Mouse (Mus musculus): ENCODE results near the gene Ppif.
A peak's percentile ranks its signal among the peaks of the same experiment; 100 is the strongest.

Ppif gene

DNA sequence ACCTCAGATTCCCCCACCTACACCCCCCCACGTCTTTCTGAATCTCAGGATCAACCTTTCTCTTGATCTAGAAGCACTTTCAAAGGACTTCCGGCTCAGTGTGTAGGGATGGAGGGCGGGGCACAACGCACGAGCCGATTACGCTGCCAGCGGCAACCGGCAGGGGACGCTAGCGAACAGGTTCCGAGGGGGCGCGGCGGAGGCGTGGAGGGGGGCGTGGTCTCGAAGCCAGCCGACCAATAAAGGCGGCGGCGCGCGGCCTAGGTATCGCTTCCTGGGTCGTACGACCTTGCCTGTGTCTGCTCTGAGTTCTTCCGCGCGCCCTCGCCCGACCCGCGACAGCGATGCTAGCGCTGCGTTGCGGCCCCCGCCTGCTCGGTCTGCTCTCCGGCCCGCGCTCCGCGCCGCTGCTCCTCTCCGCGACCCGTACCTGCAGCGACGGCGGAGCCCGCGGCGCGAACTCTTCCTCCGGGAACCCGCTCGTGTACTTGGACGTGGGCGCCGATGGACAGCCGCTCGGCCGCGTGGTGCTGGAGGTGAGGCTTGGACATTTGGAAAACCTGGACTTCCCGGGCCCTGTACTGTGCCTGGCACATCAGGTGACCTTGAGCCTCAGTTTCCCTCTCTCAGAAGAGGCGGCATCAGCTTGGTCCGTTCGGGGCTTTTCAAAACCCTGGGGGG, at the start of gene Ppif:
Gene Ppif (plus strand): TSS at position 267 of the 681 bp plus-strand sequence.
- peak; percentile 92 to 95 for DNase-seq (ENCODE audit: low spot score in 2 of 2)

DNA sequence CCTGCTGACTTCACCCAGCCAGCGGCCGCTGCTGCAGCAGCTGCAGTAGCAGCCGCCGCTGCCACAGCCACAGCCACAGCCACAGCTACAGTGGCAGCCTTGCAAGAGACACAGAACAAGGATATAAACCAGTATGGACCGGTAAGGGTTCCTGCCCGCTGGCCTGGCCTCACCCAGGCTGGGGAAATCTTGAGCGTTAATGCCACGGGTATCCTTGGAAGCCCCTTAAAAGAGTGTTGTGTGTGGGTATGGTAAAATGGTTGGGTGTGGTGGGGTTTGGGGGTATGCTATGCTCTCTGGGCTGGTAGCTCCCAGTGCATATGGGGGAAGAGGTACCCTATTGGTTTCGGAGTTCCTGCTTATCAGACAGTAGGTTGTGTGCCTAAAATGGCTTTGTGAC, 48.2 kb upstream of the Ppif start:
- DNase-seq (ENCODE audit: low spot score in 2 of 2): no peak

DNA sequence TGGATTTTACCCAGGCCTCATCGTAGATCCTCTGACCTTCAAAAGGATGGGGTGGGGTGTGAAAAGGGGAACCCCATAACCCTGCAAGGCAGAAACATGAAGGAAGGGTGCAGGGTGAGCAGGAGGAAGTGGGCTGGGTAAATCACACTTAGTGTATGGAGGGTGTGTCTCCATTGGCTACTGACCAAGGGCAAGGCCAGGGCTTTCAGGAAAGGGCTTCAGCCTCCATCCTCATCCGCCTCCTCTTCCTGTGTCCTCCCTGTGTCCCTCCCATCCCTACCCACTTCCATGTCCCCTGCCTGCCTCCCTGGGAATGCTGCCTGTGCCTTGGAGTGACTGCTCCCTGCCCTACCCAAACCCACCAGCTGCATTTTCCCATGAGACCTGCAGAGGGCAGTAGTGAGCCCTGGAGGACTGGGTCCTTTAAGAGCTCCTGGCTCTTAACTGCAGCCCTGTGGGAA, 47.8 kb upstream of the Ppif start:
- DNase-seq (ENCODE audit: low spot score in 2 of 2): peak in 1 of 2 experiments; percentile 58

DNA sequence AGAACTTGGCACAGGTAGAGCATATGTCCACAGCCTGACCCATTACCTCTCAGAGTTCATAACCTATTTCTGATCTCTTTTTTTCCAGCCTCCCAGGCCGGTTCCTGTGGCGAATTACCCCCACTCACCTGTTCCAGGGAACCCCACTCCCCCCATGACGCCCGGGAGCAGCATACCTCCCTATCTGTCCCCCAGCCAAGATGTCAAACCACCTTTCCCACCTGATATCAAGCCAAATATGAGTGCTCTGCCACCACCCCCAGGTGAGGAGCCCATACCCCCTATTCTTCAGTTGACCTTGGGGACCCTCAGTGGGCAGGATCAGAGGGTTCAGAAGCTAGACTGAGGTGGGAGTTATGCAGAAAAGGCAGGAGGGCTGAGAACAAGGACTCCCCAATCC, 42.8 kb upstream of the Ppif start:
- DNase-seq (ENCODE audit: low spot score in 2 of 2): no peak

DNA sequence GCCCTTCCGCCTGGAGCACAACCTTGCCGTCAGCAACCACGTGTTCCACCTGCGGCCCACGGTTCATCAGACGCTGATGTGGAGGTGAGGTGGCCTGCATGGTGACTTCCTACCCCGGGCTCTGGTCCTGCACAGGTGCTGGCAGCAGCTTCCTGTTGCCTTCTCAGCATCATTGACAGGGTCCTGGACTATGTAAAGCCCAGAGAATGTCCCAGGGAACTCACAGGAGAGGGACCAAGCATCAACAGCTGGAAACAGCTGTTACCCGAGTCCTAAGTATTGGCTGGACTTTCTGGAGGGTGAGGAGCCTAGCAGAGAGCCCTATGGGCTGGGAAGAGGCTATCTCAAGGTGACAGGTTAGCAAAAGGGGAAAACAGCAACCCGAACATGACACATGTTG, 42.0 kb upstream of the Ppif start:
- DNase-seq (ENCODE audit: low spot score in 2 of 2): no peak

DNA sequence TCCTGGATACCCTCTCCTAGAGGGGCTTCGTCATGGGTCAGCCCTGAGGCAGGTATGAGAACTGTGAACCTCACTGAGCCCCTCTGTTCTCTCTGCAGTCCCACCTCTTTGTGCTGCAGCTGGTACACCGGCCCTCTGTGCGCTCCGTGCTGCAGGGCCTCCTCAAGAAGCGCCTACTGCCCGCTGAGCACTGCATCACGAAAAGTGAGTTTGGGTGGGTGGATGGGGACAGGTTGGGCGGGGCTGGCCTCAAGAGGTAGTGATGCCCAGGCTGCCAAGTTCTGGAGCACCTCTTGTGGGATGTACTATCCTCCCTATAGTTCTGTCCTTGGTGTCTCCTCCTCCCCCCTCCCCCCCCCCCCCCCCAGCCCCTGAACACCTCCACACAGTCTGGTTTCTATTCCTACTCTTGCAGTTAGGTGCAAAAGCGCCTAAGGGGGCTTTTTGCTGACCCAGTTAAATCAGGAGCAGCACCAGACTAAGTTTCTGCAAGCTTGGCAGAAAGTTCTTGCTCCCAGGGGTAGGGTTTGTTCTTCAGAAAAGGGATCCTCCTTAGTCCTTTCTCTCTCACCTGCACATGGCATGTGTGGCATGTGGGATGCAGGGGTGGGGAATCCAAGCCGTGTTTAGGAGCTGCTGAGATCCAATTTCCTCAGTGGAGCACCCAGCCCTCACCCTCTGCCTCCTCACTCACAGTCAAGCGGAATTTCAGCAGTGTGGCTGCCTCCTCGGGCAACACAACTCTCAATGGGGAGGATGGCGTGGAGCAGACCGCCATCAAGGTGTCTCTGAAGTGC, 39.4 kb upstream of the Ppif start:
- no peak for DNase-seq (ENCODE audit: low spot score in 2 of 2)

DNA sequence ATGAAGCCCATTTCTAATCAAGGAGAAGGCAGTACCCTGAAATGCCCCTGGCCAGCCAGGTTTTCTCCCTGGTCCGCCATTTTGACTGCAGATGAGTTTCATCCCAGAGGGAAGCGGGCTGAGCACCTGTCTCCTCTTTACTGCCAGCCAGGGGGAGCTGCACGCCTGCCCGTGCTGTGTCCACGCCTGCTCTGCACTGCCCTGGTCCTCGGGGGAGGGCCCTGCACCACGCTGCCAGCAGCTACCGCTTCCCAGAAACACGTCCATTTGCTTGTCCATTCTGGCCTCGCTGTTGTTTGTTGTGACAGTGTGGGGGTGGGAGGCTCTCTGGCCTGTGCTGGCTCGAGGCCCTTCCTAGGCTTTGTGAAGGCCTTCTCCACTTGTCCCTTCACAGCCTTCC, 33.3 kb upstream of the Ppif start:
- no peak for DNase-seq (ENCODE audit: low spot score in 2 of 2)

DNA sequence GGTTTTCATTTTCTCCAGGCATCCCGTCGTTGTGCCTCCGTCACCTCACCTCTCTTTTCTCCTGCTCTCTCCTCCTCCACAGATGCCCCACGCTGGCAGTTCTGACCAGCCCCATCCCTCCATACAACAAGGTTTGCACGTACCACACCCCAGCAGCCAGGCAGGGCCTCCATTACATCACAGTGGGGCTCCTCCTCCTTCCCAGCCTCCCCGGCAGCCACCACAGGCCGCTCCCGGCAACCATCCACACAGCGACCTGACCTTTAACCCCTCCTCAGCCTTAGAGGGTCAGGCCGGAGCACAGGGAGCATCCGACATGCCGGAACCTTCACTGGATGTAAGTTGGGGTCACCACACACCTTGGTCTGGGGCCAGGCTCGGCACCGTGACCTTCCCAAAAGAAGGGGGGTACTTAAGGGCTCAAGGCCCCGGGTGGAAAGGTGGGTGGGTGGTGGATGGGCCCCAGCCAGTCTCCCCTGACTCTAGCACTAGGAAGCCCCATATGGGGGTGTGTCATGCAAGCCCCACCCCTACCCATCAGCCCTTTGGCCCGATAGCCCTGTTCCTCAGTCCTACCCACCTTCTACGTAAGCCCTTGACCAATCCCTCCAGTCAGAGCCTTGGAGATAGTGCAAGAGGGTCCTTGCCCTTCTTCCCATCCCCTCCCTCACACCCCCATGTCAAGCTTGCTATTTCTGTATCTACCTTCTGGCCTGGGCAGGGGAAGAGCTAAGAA, 32.6 kb upstream of the Ppif start:
- DNase-seq (ENCODE audit: low spot score in 2 of 2): no peak

DNA sequence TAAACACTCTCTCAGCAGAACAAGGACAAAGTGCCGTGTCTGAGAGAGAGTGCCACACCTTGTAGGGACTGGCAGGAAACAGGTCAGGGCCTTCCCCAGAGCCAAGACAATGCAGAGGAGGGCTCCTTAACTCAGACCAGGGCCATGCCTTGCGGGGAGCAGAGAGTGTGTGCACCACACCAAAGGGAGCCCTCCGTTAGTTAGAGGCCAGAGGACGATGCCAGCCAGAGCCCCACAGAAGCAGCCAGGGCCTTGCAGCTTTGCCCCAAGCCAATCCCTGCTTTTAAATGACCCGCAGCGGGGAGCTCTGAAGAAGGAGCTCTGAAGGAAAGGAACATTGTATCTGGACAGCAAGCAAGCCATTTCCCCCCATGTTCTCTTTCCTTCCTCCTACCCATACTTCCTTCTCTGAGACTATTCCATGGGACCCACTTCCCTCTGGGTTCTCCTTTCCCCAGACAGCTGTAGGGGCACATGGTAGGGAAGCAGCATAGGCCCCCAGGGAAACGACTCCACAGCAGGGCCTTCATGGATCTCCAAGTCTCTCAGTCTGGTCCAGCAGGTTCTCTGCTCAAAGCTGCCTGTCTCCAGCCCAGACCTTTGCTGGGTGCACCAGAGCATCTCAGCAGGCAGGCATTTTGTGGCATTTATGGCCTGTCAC, 30.2 kb upstream of the Ppif start:
- DNase-seq (ENCODE audit: low spot score in 2 of 2): no peak

DNA sequence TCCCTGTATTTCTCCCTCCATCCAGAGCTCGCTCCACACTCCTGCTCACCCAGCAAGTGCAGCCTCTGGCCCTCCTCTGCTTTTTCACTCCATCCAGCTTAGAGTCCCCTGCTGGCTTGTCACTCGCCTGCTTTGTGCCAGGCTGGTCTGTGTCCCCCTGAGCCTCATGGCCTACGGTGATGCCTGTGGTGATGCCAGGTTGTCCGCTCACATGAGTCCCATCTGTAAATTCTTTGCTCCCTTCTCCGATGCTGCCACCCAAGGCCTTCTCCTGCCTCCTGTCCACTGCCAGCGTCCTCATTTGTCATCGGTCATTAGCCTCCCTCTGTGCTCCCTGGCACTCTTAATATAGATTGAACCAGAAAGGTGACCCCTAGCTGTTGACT, 29.7 kb upstream of the Ppif start:
- no peak for DNase-seq (ENCODE audit: low spot score in 2 of 2)

DNA sequence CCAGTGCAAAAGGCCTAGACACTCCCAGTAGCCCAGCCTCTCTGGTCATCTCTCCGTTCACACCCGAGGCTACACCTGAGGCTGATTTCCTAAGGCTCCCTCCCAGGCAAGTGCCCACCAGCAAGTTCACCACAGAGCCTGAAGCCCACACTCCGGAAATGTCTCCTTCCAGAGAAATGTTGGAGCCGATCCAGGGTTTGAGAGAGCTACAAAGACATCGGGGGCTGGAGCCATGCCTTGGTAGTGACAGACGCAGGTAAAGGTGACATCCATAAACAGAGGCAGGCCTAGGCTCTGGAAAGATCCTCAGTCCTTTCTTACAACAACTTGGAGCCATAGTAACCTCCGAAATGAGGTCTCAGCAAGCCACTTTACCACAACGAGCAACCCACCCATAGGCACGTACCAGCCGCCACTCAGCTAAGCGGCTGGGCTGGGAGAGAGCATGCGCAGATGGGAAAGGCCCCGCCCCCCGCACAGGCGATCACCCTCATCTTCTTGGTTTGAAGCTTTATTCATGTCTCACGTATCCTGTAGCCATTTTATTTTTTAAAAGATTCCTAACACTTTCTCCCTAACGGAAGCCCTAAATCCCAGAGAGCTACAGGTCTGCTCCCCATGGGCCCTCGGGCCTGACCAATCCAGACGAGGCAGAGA, 28.5 kb upstream of the Ppif start:
- DNase-seq (ENCODE audit: low spot score in 2 of 2): no peak

DNA sequence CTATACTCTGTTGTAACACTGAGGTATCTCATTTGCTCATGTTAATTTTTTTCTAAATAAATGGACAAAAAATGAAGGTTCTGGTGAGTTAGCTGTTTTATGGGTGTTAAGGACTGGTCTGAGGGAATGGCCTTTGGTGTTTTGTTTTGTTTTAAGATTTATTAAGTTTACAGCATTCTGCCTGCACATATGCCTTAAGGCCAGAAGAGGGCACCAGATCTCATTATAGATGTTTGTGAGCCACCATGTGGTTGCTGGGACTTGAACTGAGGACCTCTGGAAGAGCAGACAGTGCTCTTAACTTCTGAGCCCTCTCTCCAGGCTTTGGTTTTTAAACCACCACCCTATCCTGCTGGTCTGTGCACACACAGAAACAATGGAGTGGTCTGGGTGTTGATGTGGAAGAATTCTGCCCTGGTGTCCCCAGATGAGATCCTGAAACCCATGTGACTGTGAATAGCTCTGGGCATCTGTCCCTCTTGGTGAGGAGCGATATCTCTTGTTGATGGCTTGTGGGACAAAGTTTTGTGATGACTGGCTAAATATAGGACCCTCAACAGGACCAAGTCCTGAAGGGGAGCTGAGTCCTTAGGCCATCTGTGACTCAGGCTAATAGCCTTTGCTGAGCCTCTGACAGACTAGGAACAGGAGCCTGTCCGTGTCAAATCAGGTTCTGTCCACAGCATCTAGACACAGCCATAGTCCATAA, 27.1 kb upstream of the Ppif start:
- DNase-seq (ENCODE audit: low spot score in 2 of 2): no peak

DNA sequence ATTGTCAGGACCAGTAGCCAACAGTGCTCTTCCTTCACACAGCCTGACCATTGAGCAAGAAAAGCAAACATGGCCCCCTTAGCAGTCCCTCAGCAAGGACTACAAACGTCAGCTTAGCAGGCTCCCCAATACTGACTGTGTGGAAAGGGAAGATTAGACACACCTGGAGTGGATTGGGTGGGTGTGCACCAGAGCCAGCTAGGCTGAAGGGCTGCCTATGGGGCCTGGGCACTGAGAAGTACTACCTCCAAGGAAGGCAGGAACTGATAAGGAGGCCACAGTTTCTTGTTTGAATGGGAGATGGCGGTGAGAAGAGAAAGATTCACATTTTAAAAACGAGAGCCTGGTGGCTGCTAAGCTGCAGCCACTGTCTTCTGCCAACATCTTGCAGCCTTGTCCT, 26.4 kb upstream of the Ppif start:
- DNase-seq (ENCODE audit: low spot score in 2 of 2): no peak

DNA sequence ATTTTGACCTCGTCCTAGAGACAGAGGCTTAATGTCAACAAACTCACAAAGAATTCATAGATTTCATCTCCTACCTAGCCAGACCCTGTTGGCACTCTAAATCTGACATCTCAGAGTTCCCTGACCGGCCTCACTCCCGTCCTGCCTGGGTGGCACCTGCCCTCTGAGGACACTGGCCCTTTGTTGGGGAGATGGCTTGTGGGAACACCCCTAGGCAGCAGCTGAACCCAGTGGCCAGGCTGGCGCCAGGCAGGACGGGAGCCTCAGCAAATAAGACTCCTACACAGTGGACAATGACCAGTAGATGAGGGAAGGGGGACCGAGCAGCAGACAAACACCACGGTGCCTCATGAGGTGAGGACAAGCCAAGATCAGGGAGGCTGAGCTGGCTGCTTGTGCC, 14.3 kb upstream of the Ppif start:
- DNase-seq (ENCODE audit: low spot score in 2 of 2): no peak

DNA sequence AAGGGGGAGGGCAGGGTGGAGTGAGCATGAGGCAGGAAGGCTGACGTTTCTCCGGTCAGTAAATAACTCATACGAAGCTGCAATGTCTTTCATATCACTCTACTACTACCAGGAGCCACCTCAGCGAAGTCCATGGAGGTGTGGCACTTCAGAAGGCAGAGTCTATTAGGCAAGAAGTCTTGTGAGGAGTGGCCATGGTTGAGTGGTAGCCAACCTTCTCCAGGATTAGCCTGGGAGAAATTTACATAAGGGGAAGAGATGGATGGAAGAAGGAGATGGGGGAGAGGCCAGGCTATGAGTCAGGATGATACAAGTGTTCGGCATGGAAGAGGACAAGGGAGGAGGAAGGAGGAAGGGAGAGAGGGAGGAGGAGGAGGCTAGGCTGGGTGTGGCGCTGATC, 11.9 kb upstream of the Ppif start:
- DNase-seq (ENCODE audit: low spot score in 2 of 2): no peak

DNA sequence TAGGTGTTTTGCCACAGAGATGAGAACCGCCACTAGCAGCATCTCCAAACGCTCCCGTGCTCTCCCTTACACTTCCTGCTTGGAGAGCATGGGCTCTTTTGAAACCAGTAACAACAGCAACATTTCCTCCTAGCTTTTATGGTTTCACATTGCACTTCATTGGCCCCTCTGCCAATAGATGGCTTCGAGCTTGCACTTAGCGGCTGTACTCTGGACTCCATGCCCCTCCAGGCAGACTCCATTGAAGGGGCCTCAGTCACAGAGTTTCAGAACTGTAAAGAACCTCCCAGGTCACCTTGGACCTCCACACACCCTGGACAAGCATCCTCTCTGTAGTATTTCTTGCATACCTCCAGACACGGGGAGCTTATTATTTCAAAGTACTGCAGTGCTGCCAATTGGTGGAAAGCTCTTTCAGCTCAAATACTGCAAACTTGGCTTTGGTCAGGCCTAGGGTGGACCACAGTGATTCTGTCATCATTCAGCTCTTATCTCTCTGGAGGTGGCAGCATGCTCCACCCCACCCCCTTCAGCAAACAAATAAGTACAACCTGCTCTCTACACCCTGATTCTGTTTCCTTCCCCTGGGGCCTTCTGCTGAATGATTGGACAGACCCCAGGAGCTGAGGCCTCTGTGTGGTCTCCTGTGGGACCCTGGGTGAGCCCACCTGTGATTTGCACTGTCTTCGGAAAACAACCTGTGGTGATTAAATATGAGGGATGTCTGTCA, 7.6 kb upstream of the Ppif start:
- DNase-seq (ENCODE audit: low spot score in 2 of 2): no peak

DNA sequence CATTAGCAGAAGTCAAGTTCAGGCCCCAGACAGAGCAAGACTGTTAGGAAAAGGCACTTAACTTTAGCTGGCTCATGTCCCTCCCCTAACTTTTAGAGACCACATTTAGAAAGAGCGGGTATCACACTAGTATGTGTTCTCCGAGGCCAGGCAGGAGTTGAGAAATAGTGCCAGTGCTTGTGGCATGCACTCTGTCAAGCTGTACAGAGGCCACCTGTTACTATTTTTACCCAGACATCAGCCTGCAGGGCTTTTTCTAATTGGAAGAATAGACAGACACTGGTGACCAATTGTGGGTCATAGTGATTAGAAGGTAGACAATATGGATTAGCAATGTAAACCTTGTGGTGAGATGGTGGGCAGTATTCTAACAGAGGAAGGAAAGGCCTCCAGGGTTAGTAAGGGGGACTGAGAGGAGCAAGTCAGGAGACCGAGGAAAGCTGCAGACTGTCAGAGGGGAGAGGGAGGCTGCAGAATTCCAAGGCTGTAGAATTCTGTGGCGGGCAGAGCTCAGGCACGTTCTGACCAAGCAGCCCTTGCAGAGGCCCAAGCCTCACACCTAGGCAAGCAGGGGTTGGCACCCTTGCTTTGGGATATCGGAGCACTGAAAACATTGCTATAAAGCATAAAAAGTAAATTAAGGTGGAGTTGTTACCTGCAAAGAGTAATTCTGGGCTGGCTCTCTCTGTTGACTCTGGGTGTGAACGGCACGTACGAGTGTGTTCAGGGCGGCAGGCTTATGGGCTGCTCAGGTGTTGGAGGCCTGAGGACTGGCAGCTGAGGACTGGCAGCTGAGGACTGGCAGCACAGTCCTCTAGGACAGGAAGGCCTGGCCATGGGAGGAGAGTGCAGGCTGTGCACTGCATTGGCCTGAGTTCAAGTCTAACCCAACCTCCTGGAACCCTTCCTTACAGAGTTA, 6.7 kb upstream of the Ppif start:
- no peak for DNase-seq (ENCODE audit: low spot score in 2 of 2)

DNA sequence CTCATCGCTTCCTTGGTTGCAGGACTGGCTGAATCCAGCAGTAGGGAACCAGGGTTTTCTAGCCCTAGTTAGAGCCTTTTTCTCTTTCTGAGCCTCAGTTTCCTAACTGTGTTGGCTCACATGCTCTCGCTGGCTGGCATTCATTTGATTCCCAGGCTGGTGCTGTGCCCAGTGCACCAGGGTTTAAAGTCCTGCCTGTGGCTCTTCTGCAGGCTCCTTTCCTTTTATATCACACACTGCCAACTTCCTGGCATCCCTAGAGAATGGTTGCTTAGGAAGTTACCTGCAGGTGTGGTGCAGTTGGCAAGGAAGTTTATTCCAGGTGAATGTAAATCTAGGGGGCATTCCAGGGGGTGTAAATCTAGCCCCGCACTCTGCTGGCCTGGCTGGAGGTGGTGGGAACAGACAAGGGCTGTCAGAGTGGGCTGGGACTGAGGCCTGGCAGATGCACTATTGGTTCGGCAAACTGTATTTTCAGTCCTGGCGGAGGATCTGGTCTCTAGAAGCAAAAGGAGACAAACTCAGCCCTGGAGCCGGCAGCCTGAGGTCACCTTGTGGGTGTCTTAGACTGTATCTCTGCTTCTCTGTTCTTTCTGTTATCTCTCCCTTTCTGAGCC, 575 bp upstream of the Ppif start:
- no peak for DNase-seq (ENCODE audit: low spot score in 2 of 2)

DNA sequence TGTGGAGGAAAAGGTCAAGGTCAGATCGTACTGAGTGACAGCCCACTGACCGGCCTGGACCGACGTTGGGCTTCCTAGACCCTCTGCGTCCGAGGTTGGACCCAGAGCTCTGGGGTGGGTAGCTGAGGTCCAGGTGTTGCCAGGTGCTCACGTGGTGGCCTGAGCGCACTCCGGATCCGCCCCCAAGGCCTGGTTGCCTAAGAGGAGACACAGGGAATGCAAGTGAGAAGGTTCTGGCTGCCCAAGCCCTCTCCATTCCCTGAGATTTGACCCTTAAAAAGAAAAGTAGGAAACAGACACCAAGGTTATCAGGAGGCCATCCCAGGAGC, 579 bp downstream of the Ppif start:
- no peak for DNase-seq (ENCODE audit: low spot score in 2 of 2)

Data from frontal cortex, postnatal 25 days (tissue).